10 mouse cellular contexts compared by ENCODE assay signal in genomic region chr1:162831838-162832573, GRCm38 (mm10). TPM values are rescaled to one million over a fixed set of nuclear protein-coding genes. Genes with fewer than 3 reads are reported as not detected.
DNase-seq lines count a peak whose midpoint lies in the region; ATAC-seq lines count a peak whose summit lies in the region.
"Had no signal": no experiment of that assay in that cellular context is flagged by ENCODE, and none has a peak within 500 bp of the region (broad histone marks: within the 10 kb centered on the region; RNA-seq: fewer than 3 reads in every experiment).

No protein-coding gene starts in this region.

- peak; percentile 57 for DNase-seq in heart, adult 11 months
- no peak for DNase-seq in heart, postnatal 4 days
- peak; percentile 89 for DNase-seq in embryo, embryonic 10.5 days (ENCODE audit: low spot score)
- no peak for DNase-seq in adrenal gland, postnatal 10 days
- no peak for DNase-seq in right cerebral cortex, adult 18-20 months

- H3K27ac ChIP-seq in hindbrain, embryonic 12.5 days = peak overlapping the region; percentile 79
- peak overlapping the region; percentile 63 for H3K27ac ChIP-seq in midbrain, embryonic 13.5 days

- H3K36me3 ChIP-seq in hindbrain, embryonic 12.5 days = no peaks in the 10 kb centered on the region
- no peaks in the 10 kb centered on the region for H3K36me3 ChIP-seq in midbrain, embryonic 13.5 days

- H3K4me2 ChIP-seq in hindbrain, embryonic 12.5 days (replicated peaks) = peak overlapping the region; percentile 43
- H3K4me2 ChIP-seq in midbrain, embryonic 13.5 days (replicated peaks) = peak overlapping the region; percentile 45

- 4% methylated on average over 5 of the region's 5 CpGs for WGBS in hindbrain, embryonic 12.5 days
- WGBS in midbrain, embryonic 13.5 days = 2% methylated on average over 5 of the region's 5 CpGs

- peak; percentile 98 for ATAC-seq in hindbrain, embryonic 12.5 days (ENCODE audit: low FRiP score)
- peak; percentile 97 for ATAC-seq in midbrain, embryonic 13.5 days
- no peak for ATAC-seq in erythroblast, adult 5-6 weeks (replicated peaks; ENCODE audit: low FRiP score, poor library complexity, severe bottlenecking)

- H3K27me3 ChIP-seq in hindbrain, embryonic 12.5 days = no peaks in the 10 kb centered on the region
- H3K27me3 ChIP-seq in midbrain, embryonic 13.5 days = 0 out of 2 replicates have a peak, but pooled peaks cover 3% of the 10 kb centered on the region

- H3K4me3 ChIP-seq in hindbrain, embryonic 12.5 days = 0 out of 2 replicates have a peak overlapping the region, but pooled peaks have one; percentile 9
- peak overlapping the region; percentile 20; the same call in 1 of the 2 replicates for H3K4me3 ChIP-seq in midbrain, embryonic 13.5 days (replicated peaks)

- H3K4me1 ChIP-seq in hindbrain, embryonic 12.5 days = peaks cover 15% of the 10 kb centered on the region
- peaks cover 16% of the 10 kb centered on the region for H3K4me1 ChIP-seq in midbrain, embryonic 13.5 days (replicated peaks)

- H3K9ac ChIP-seq in hindbrain, embryonic 12.5 days = no peak overlapping the region
- no peak overlapping the region for H3K9ac ChIP-seq in midbrain, embryonic 13.5 days (replicated peaks)

- H3K9me3 ChIP-seq in hindbrain, embryonic 12.5 days (replicated peaks) = no peaks in the 10 kb centered on the region; the same call in 1 of the 2 replicates
- no peaks in the 10 kb centered on the region; the same call in 1 of the 2 replicates for H3K9me3 ChIP-seq in midbrain, embryonic 13.5 days

RNA-seq across cellular contexts. Expression of gene Fmo4, which starts 18.2 kb away (rescaled TPM):
- under 1 TPM in 1 of 2 experiments, not detected in 1; 0.55 TPM for total RNA-seq in heart, postnatal 4 days (2021)
- polyA plus RNA-seq in hindbrain, embryonic 12.5 days (2016; fragmentation: Nextera tagmentation; extraction: Ambion mirVana) = 0.46 and 0.52 TPM in 2 replicates
- 0.40 and 1.1 TPM in 2 replicates for polyA plus RNA-seq in midbrain, embryonic 13.5 days (2015; fragmentation: Nextera tagmentation; extraction: Ambion mirVana)
- total RNA-seq in adrenal gland, postnatal 10 days (2021) = 1 to 10 TPM; 2.2 to 4.0 TPM
- total RNA-seq in erythroblast, adult 5-6 weeks (2015; ENCODE audit: low replicate concordance) = not detected in 2 replicates
- not detected in 2 replicates for total RNA-seq in erythroblast, adult 5-6 weeks (2017; ENCODE audit: low replicate concordance)
- total RNA-seq: common myeloid progenitor, adult 5-6 weeks; left cerebral cortex, postnatal 25 days had no signal

RNA-seq across cellular contexts. Expression of gene Fmo1, which starts 34.4 kb away (rescaled TPM):
- total RNA-seq in heart, postnatal 4 days (2021) = 10 to 100 TPM; 18.7 to 20.9 TPM
- 28.3 and 34.9 TPM in 2 replicates for polyA plus RNA-seq in hindbrain, embryonic 12.5 days (2016; fragmentation: Nextera tagmentation; extraction: Ambion mirVana)
- polyA plus RNA-seq in midbrain, embryonic 13.5 days (2015; fragmentation: Nextera tagmentation; extraction: Ambion mirVana) = 14.9 and 15.2 TPM in 2 replicates
- total RNA-seq in adrenal gland, postnatal 10 days (2021) = 100 to 1,000 TPM; 192 to 215 TPM
- 0.19 TPM in 1 of 2 replicates, not detected in the other for total RNA-seq in erythroblast, adult 5-6 weeks (2015; ENCODE audit: low replicate concordance)
- total RNA-seq in erythroblast, adult 5-6 weeks (2017; ENCODE audit: low replicate concordance) = 0.17 TPM in 1 of 2 replicates, not detected in the other

Comparison
In these comparisons a context has a peak if more than half of its experiments do, and no peak if none do; other contexts are left out.
1. DNase-seq: peak in heart, adult 11 months (single experiment) and embryo, embryonic 10.5 days (single experiment); none in heart, postnatal 4 days (single experiment), adrenal gland, postnatal 10 days (single experiment) and right cerebral cortex, adult 18-20 months (single experiment).
2. RNA of gene Fmo1, which starts 34.4 kb away (total RNA-seq): 192 to 215 TPM in adrenal gland, postnatal 10 days and 18.7 to 20.9 TPM in heart, postnatal 4 days; 0.17 to 0.19 TPM in erythroblast, adult 5-6 weeks; every median in the first group is over 10 times any median in the second.